ENCODE assay signal across 39 mouse cellular contexts in genomic region chr3:85955704-85956103, GRCm38 (mm10). TPM values are rescaled to one million over a fixed set of nuclear protein-coding genes. Genes with fewer than 3 reads are reported as not detected.
"Had no signal": no experiment of that assay in that cellular context is flagged by ENCODE, and none has a peak within 500 bp of the region (broad histone marks: within the 10 kb centered on the region; RNA-seq: fewer than 3 reads in every experiment).

No protein-coding gene starts in this region.

- H3K9me3 ChIP-seq: heart, embryonic 13.5 days; heart, embryonic 15.5 days; hindbrain, embryonic 15.5 days; kidney, embryonic 15.5 days; limb, embryonic 10.5 days; limb, embryonic 12.5 days; liver, embryonic 13.5 days; liver, embryonic 15.5 days had no signal

- H3K27me3 ChIP-seq: heart, embryonic 13.5 days; heart, embryonic 15.5 days; hindbrain, embryonic 13.5 days; hindbrain, embryonic 15.5 days; kidney, embryonic 15.5 days; limb, embryonic 12.5 days; liver, embryonic 13.5 days; liver, embryonic 15.5 days had no signal

- H3K9ac ChIP-seq: heart, embryonic 13.5 days; heart, embryonic 15.5 days; hindbrain, embryonic 13.5 days; hindbrain, embryonic 15.5 days; kidney, embryonic 15.5 days; limb, embryonic 12.5 days; liver, embryonic 13.5 days; liver, embryonic 15.5 days had no signal

- H3K36me3 ChIP-seq: heart, embryonic 13.5 days; heart, embryonic 15.5 days; hindbrain, embryonic 13.5 days; hindbrain, embryonic 15.5 days; kidney, embryonic 15.5 days; limb, embryonic 10.5 days; limb, embryonic 12.5 days; liver, embryonic 13.5 days; liver, embryonic 15.5 days had no signal

- H3K4me1 ChIP-seq: heart, embryonic 13.5 days; heart, embryonic 15.5 days; hindbrain, embryonic 13.5 days; hindbrain, embryonic 15.5 days; kidney, embryonic 15.5 days; limb, embryonic 10.5 days; limb, embryonic 12.5 days; liver, embryonic 13.5 days; liver, embryonic 15.5 days had no signal

- H3K4me2 ChIP-seq: heart, embryonic 11.5 days; heart, embryonic 13.5 days; heart, embryonic 15.5 days; hindbrain, embryonic 13.5 days; hindbrain, embryonic 15.5 days; kidney, embryonic 15.5 days; limb, embryonic 12.5 days; liver, embryonic 11.5 days; liver, embryonic 13.5 days; liver, embryonic 15.5 days had no signal

- ATAC-seq: hindbrain, postnatal 0 days; intestine, embryonic 16.5 days had no signal

- H3K4me3 ChIP-seq: heart, adult 2 months; heart, embryonic 13.5 days; heart, embryonic 15.5 days; hindbrain, embryonic 13.5 days; hindbrain, embryonic 15.5 days; kidney, embryonic 15.5 days; limb, embryonic 10.5 days; limb, embryonic 12.5 days; liver, embryonic 13.5 days; liver, embryonic 15.5 days had no signal

- DNase-seq: gastrocnemius, postnatal 10 days; gastrocnemius, postnatal 25 days; heart, adult 2 months; heart, postnatal 4 days; kidney, adult 11 months; kidney, adult 2 months; kidney, adult 9 months; kidney, postnatal 14 days; kidney, postnatal 36 days; liver; liver, embryonic 13.5 days had no signal

- H3K27ac ChIP-seq: heart, adult 2 months; heart, embryonic 13.5 days; heart, embryonic 15.5 days; hindbrain, embryonic 13.5 days; hindbrain, embryonic 15.5 days; hindbrain, postnatal 0 days; kidney, embryonic 15.5 days; kidney, postnatal 0 days; limb, embryonic 10.5 days; limb, embryonic 12.5 days; liver, embryonic 13.5 days; liver, embryonic 15.5 days had no signal

RNA-seq across cellular contexts. Expression of gene Prss48, which starts 46.6 kb away (rescaled TPM):
- total RNA-seq: gastrocnemius, adult 18-20 months; gastrocnemius, postnatal 10 days; gastrocnemius, postnatal 25 days; gastrocnemius, postnatal 4 days; granulocyte monocyte progenitor cell, adult 5-6 weeks; heart, adult 2 months; heart, postnatal 25 days; heart, postnatal 4 days; hindbrain, postnatal 0 days; layer of hippocampus, adult 18-20 months; layer of hippocampus, adult 8-10 months; layer of hippocampus, postnatal 14 days; layer of hippocampus, postnatal 36 days; left cerebral cortex, adult 18-20 months; left cerebral cortex, adult 8-10 months; left cerebral cortex, postnatal 14 days; left cerebral cortex, postnatal 36 days had no signal
- polyA plus RNA-seq: heart, adult 2 months; heart, embryonic 11.5 days; heart, embryonic 13.5 days; heart, embryonic 15.5 days; heart, postnatal 0 days; hindbrain, embryonic 13.5 days; hindbrain, embryonic 15.5 days; hindbrain, postnatal 0 days; intestine, embryonic 16.5 days; kidney, adult 2 months; kidney, postnatal 0 days; large intestine, adult 2 months; limb, embryonic 10.5 days; limb, embryonic 12.5 days; limb, embryonic 14.5 days; liver, embryonic 13.5 days; liver, embryonic 15.5 days had no signal
